Mouse (Mus musculus) hindbrain, embryonic 15.5 days (tissue): ENCODE data around the gene Ccdc61. TPM values are rescaled to one million over a fixed set of nuclear protein-coding genes. Genes with fewer than 3 reads are reported as not detected.
A peak's percentile ranks its signal among the peaks of the same experiment; 100 is the strongest.

ENCODE experiments used
- ATAC-seq: fragments of 200-750 bp; cut with Nextera tagmentation; 2 replicates; pipeline ENCODE4 v1.8.0; 2017; ENCODE audit warnings: low read depth, moderate number of reproducible peaks, moderate TSS enrichment; ENCODE audit not compliant: low FRiP score
- H3K27ac ChIP-seq: fragments of 300-500 bp; sonication (generic); replicated peaks from 2 replicates; pipeline ENCODE4 v1.5.1; 2015; ENCODE audit warnings: mild to moderate bottlenecking, inconsistent platforms
- H3K27me3 ChIP-seq: fragments of 300-500 bp; sonication (generic); 2 replicates; pipeline ENCODE4 v1.6.1; 2015; ENCODE audit warnings: control low read depth, inconsistent platforms
- H3K36me3 ChIP-seq: fragments of 300-500 bp; sonication (generic); 2 replicates; pipeline ENCODE4 v1.6.1; 2015; ENCODE audit warnings: control low read depth, inconsistent platforms
- H3K4me1 ChIP-seq: fragments of 300-500 bp; sonication (generic); replicated peaks from 2 replicates; pipeline ENCODE4 v1.6.1; 2015; ENCODE audit warnings: control low read depth, inconsistent platforms
- H3K4me2 ChIP-seq: fragments of 300-500 bp; sonication (generic); 2 replicates; pipeline ENCODE4 v1.6.1; 2015; ENCODE audit warnings: moderate library complexity, mild to moderate bottlenecking, inconsistent platforms
- H3K4me3 ChIP-seq: fragments of 300-500 bp; sonication (generic); 2 replicates; pipeline ENCODE4 v1.5.1; 2015; ENCODE audit warnings: mild to moderate bottlenecking, inconsistent platforms
- H3K9ac ChIP-seq: fragments of 300-500 bp; sonication (generic); 2 replicates; pipeline ENCODE4 v1.6.1; 2015; ENCODE audit warnings: inconsistent platforms
- H3K9me3 ChIP-seq: fragments of 300-500 bp; sonication (generic); 2 replicates; pipeline ENCODE4 v1.6.1; 2016; ENCODE audit warnings: control low read depth, inconsistent platforms
- WGBS: fragments of 180-500 bp; shearing (Covaris S2); methylation state at CpG from one replicate; pipeline ENCODE4 v1.1.7; 2015; 5-methylcytosine and 5-hydroxymethylcytosine counted together
- polyA plus RNA-seq: library from polyadenylated mRNA; unstranded; fragments of >200 nt; fragmentation: Nextera tagmentation; extraction: Ambion mirVana; gene quantifications from 2 replicates; pipeline ENCODE4 v1.2.1, GENCODE M21; 2015

Gene Ccdc61
- polyA plus RNA-seq = 29.7 and 30.6 TPM in 2 replicates

- no peaks in the 10 kb centered on the region for H3K36me3 ChIP-seq
- H3K4me2 ChIP-seq = peak within 1 kb of the TSS; percentile 74
- peak within 1 kb of the TSS; percentile 39 for H3K9ac ChIP-seq
- H3K27ac ChIP-seq = peak within 1 kb of the TSS; percentile 46
- H3K4me3 ChIP-seq = peak within 1 kb of the TSS; percentile 70
- ATAC-seq = peak; percentile 99
- peaks cover 20% of the 10 kb centered on the region for H3K4me1 ChIP-seq
- no peaks in the 10 kb centered on the region for H3K27me3 ChIP-seq
- 0% methylated on average over 33 of the region's 33 CpGs for WGBS
- no peaks in the 10 kb centered on the region for H3K9me3 ChIP-seq
Measured at GRCm38 (mm10) chr7:18910241-18910831, at the start of gene Ccdc61. Gene Ccdc61, minus strand, starts transcription at chr7:18910415.

- WGBS = 60% methylated on average over 8 of the region's 8 CpGs
- Histone ChIP-seq H3K36me3 (no peaks in the 10 kb centered on the region), H3K27me3 (no peaks in the 10 kb centered on the region), H3K9ac (no peak overlapping the region), H3K4me1 (peaks cover 55% of the 10 kb centered on the region), H3K27ac (no peak overlapping the region), H3K4me2 (no peak overlapping the region), H3K4me3 (no peak overlapping the region), H3K9me3 (no peaks in the 10 kb centered on the region)
- no peak for ATAC-seq
Measured at GRCm38 (mm10) chr7:18959446-18959845, 49.2 kb upstream of the Ccdc61 start.

DNA sequence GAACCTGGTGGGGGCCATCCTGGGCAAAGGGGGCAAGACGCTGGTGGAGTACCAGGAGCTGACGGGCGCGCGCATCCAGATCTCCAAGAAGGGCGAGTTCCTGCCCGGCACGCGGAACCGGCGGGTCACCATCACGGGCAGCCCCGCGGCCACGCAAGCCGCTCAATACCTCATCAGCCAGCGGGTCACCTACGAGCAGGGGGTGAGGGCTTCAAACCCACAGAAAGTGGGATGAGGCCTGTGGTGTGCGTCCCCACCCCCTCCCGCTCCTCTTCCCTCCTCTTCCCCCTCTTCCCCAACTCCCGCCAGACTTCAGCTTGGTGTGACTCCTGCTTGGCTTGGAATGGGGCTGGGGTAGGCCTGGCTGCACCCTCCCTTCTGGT, 48.2 kb upstream of the Ccdc61 start:
- H3K36me3 ChIP-seq = peaks cover 7% of the 10 kb centered on the region; the same call in 1 of the 2 replicates
- ATAC-seq = peak; percentile 1; the same call in 1 of the 2 replicates
- H3K4me3 ChIP-seq = peak overlapping the region; percentile 29
- H3K27me3 ChIP-seq = no peaks in the 10 kb centered on the region
- 14% methylated on average over 11 of the region's 21 CpGs for WGBS
- H3K27ac ChIP-seq = peak overlapping the region; percentile 69; the same call in 1 of the 2 replicates
- H3K9ac ChIP-seq = 0 out of 2 replicates have a peak overlapping the region, but pooled peaks have one; percentile 2
- H3K4me2 ChIP-seq = peak overlapping the region; percentile 57
- peaks cover 46% of the 10 kb centered on the region for H3K4me1 ChIP-seq
- no peaks in the 10 kb centered on the region for H3K9me3 ChIP-seq

GRCm38 (mm10) chr7:18957569-18958383, 47.6 kb upstream of the Ccdc61 start:
- peaks cover 40% of the 10 kb centered on the region for H3K4me1 ChIP-seq
- ATAC-seq = peak; percentile 55
- peak overlapping the region; percentile 2; the same call in 1 of the 2 replicates for H3K9ac ChIP-seq
- H3K27ac ChIP-seq = peak overlapping the region; percentile 69
- no peaks in the 10 kb centered on the region for H3K27me3 ChIP-seq
- 2% methylated on average over 98 of the region's 107 CpGs for WGBS
- H3K4me2 ChIP-seq = peak overlapping the region; percentile 57
- H3K4me3 ChIP-seq = peak overlapping the region; percentile 29
- H3K36me3 ChIP-seq = peaks cover 10% of the 10 kb centered on the region; the same call in 1 of the 2 replicates
- no peaks in the 10 kb centered on the region for H3K9me3 ChIP-seq

DNA sequence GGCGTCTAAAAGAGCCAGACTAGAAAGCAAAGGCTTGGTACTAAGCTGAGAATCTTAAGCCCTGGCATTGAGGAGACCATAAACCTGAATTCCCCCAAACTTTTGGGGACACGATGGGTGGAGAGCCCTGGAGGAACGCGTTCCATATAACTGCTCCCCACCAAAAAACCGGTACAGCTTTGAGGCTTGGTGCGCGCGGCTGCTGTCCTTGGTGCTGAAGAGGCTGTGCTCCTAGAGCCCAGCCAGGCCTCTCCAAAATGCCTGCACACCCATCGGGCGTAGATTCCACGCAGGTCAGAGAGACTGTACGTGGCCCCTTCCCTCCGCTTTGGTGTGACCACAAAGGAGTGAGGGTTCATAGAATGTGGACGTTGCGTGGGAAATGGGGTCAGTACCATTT, 41.2 kb upstream of the Ccdc61 start:
- H3K9me3 ChIP-seq = no peaks in the 10 kb centered on the region
- 24% methylated on average over 15 of the region's 15 CpGs for WGBS
- no peaks in the 10 kb centered on the region for H3K27me3 ChIP-seq
- peaks cover 39% of the 10 kb centered on the region for H3K4me1 ChIP-seq
- H3K4me2 ChIP-seq = peak overlapping the region; percentile 39; the same call in 1 of the 2 replicates
- ATAC-seq = no peak
- no peak overlapping the region for H3K9ac ChIP-seq
- H3K36me3 ChIP-seq = peaks cover 37% of the 10 kb centered on the region
- H3K4me3 ChIP-seq = no peak overlapping the region
- H3K27ac ChIP-seq = no peak overlapping the region

DNA sequence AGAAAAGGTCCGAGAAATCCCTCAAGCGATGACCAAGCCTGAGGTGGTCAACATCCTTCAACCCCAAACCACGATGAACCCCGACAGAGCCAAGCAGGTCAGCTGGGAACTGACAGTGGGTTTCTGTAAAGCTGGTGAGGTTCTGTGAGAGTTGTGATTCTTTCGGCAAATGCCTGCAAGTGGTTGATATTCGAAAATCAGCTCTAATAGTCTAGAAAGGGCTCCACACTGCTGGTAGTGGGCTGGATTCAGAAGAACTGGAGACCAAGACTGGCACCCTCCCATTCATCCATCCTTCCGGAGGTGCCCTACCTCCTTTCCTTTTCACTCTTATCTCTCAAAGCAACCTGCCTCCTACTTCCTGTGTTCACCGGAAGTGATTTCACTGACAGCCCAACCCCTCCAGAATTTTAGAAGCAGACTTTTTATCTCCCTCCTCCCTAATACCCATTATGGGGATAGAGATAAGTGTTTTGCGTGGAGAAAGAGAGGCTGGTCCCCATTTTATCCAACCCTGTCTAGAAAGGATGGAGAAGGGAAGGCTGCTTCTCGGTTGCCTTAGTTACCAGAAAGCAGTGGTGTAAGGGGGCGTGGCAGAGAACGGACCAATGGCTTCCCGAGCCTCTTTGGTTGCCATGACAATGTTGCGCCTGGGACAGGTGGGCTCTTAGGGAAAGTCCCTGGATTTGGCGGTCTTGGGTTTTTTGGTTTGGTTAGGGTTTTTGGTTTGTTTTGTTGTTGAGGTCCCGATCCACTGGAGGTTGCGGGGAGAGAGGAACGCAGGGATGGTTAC, 40.5 kb upstream of the Ccdc61 start:
- WGBS = 15% methylated on average over 18 of the region's 18 CpGs
- no peak overlapping the region for H3K9ac ChIP-seq
- no peaks in the 10 kb centered on the region for H3K9me3 ChIP-seq
- peaks cover 39% of the 10 kb centered on the region for H3K36me3 ChIP-seq
- 0 out of 2 replicates have a peak overlapping the region, but pooled peaks have one; percentile 2 for H3K4me3 ChIP-seq
- peak overlapping the region; percentile 39 for H3K4me2 ChIP-seq
- peaks cover 39% of the 10 kb centered on the region for H3K4me1 ChIP-seq
- H3K27ac ChIP-seq = peak overlapping the region; percentile 83
- no peaks in the 10 kb centered on the region for H3K27me3 ChIP-seq
- ATAC-seq = peak; percentile 12; the same call in 1 of the 2 replicates

DNA sequence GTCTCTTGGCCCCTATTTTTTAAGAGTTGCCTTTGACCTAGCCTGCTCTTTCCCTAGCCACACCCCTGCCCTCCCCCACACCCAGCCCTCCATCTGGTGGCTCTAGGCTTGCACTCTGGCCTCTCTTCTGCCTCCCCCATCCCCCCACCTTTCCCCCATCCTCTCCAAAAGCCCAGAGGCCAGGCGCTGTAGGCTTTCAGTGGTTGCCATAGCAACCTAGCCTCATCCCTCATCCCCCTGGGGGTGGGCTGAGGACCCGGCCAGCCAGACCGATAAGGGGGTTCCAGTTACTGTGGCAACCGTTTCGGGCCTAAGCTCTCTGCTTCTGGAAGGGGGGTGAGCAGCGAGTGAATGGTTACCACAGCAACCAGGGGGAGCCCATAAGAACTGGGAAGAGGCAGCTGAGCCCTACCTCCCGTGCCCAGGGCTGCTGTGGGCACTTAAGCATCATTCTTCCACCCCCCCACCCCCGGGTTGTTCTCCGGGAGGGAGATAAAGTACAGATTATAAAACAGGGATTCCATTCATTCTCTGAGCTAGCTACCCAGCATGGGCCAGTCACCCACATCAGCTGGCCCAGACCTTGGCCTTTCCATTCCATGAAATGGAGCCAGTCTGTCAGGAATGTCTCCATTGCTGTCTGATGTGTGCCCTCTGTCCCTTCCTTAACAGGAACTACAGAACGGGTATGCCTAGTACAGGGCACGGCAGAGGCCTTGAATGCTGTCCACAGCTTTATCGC, 39.7 kb upstream of the Ccdc61 start:
- H3K9ac ChIP-seq = peak overlapping the region; percentile 10; the same call in 1 of the 2 replicates
- ATAC-seq = peak; percentile 88
- no peaks in the 10 kb centered on the region for H3K9me3 ChIP-seq
- H3K4me1 ChIP-seq = peaks cover 39% of the 10 kb centered on the region
- no peaks in the 10 kb centered on the region for H3K27me3 ChIP-seq
- peaks cover 42% of the 10 kb centered on the region for H3K36me3 ChIP-seq
- H3K4me2 ChIP-seq = peak overlapping the region; percentile 39
- WGBS = 10% methylated on average over 12 of the region's 12 CpGs
- peak overlapping the region; percentile 83 for H3K27ac ChIP-seq
- no peak overlapping the region for H3K4me3 ChIP-seq

GRCm38 (mm10) chr7:18948151-18948550, 37.9 kb upstream of the Ccdc61 start:
- no peak for ATAC-seq
- Histone ChIP-seq H3K27me3 (no peaks in the 10 kb centered on the region), H3K27ac (peak overlapping the region; percentile 83), H3K9me3 (no peaks in the 10 kb centered on the region), H3K4me3 (no peak overlapping the region), H3K4me1 (peaks cover 45% of the 10 kb centered on the region), H3K9ac (no peak overlapping the region), H3K36me3 (peaks cover 39% of the 10 kb centered on the region), H3K4me2 (no peak overlapping the region)
- WGBS = 28% methylated on average over 6 of the region's 6 CpGs

DNA sequence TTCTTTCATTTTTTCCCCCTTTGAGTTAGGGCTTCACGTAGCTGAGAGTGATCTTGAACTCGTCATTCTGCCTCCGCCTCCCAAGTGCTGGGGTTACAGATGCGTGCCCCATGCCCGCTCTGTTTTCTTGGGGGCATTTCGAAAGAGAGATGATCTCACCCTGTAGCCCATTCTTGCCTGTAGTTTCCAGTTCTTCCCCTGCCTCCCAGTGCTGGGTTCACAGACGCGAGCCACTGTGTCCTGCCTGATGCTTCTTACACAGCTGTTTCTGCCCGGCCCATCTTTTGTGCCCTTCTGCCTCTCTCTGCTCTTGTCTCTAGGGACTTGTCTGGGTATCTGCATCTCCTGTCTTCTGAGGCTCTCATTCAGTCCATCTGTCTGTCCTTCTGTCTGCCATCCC, 32.6 kb upstream of the Ccdc61 start:
- H3K9me3 ChIP-seq = no peaks in the 10 kb centered on the region
- peak overlapping the region; percentile 73 for H3K27ac ChIP-seq
- 34% methylated on average over 9 of the region's 9 CpGs for WGBS
- peaks cover 24% of the 10 kb centered on the region for H3K36me3 ChIP-seq
- H3K9ac ChIP-seq = no peak overlapping the region
- peaks cover 52% of the 10 kb centered on the region for H3K4me1 ChIP-seq
- H3K4me2 ChIP-seq = no peak overlapping the region
- no peak overlapping the region for H3K4me3 ChIP-seq
- ATAC-seq = no peak
- H3K27me3 ChIP-seq = no peaks in the 10 kb centered on the region

GRCm38 (mm10) chr7:18942376-18942775, 32.2 kb upstream of the Ccdc61 start:
- Histone ChIP-seq H3K27ac (peak overlapping the region; percentile 73), H3K4me1 (peaks cover 53% of the 10 kb centered on the region), H3K36me3 (peaks cover 21% of the 10 kb centered on the region), H3K9me3 (no peaks in the 10 kb centered on the region), H3K4me3 (no peak overlapping the region), H3K27me3 (no peaks in the 10 kb centered on the region), H3K4me2 (peak overlapping the region; percentile 19), H3K9ac (no peak overlapping the region; the same call in 1 of the 2 replicates)
- 21% methylated on average over 1 of the region's 1 CpGs for WGBS
- peak; percentile 65 for ATAC-seq

- ATAC-seq = no peak
Measured at GRCm38 (mm10) chr7:18927759-18928158, 17.5 kb upstream of the Ccdc61 start.

More at GRCm38 (mm10) chr7:18927759-18928158, 17.5 kb upstream of the Ccdc61 start:
- Histone ChIP-seq H3K9ac (peak overlapping the region; percentile 100), H3K27me3 (no peaks in the 10 kb centered on the region), H3K36me3 (no peaks in the 10 kb centered on the region), H3K4me2 (peak overlapping the region; percentile 74), H3K9me3 (no peaks in the 10 kb centered on the region), H3K4me3 (peak overlapping the region; percentile 95), H3K27ac (peak overlapping the region; percentile 96), H3K4me1 (peaks cover 74% of the 10 kb centered on the region)
- WGBS = 24% methylated on average over 3 of the region's 3 CpGs
